Mouse (Mus musculus) testis, adult 2 months (tissue): ENCODE data around the gene Cbs. TPM values are rescaled to one million over a fixed set of nuclear protein-coding genes. Genes with fewer than 3 reads are reported as not detected.

Experiments
- H3K27ac ChIP-seq: fragments of 200-500 bp; 2 replicates; pipeline ENCODE4 v1.5.1; 2012; ENCODE audit warnings: low read depth, low read length; ENCODE audit not compliant: control insufficient read depth, insufficient read depth
- H3K27me3 ChIP-seq: fragments of 200-500 bp; 2 replicates; pipeline ENCODE4 v1.6.1; 2012; ENCODE audit warnings: mild to moderate bottlenecking, low read length, moderate library complexity; ENCODE audit not compliant: control insufficient read depth, insufficient read depth
- H3K36me3 ChIP-seq: fragments of 200-500 bp; 2 replicates; pipeline ENCODE4 v1.6.1; 2012; ENCODE audit warnings: mild to moderate bottlenecking, low read length; ENCODE audit not compliant: control insufficient read depth, insufficient read depth
- H3K4me1 ChIP-seq: fragments of 200-500 bp; 2 replicates; pipeline ENCODE4 v1.6.1; 2012; ENCODE audit warnings: low read length; ENCODE audit not compliant: control insufficient read depth, insufficient read depth
- H3K4me3 ChIP-seq: fragments of 200-500 bp; 2 replicates; pipeline ENCODE4 v1.5.1; 2012; ENCODE audit warnings: low read depth, mild to moderate bottlenecking, low read length, moderate library complexity, mixed read lengths; ENCODE audit not compliant: control insufficient read depth
- CTCF ChIP-seq: fragments of 200-500 bp; IDR thresholded peaks from 2 replicates; pipeline ENCODE4 v1.5.1; 2012; ENCODE audit warnings: low read depth, mild to moderate bottlenecking, inconsistent platforms, low read length, moderate library complexity; ENCODE audit not compliant: control insufficient read depth, insufficient read depth, insufficient replicate concordance
- POLR2A ChIP-seq: fragments of 200-500 bp; IDR thresholded peaks from 2 replicates; pipeline ENCODE4 v1.6.1; 2012; ENCODE audit warnings: low read depth, mild to moderate bottlenecking, inconsistent platforms, low read length, moderate library complexity; ENCODE audit not compliant: control insufficient read depth
- polyA plus RNA-seq: library from polyadenylated mRNA; depleted of rRNA; stranded (reverse); fragments of >200 nt; gene quantifications from 2 replicates; pipeline ENCODE4 v1.2.3, GENCODE M21; 2012

Cbs gene
- polyA plus RNA-seq, 1 experiment: 0.58 TPM

- TF ChIP-seq POLR2A: no peak
- TF ChIP-seq CTCF: no peak
- Histone ChIP-seq H3K36me3 (no peaks in the 10 kb centered on the region), H3K4me3 (no peak overlapping the region), H3K27me3 (no peaks in the 10 kb centered on the region), H3K27ac (no peak overlapping the region), H3K4me1 (no peaks in the 10 kb centered on the region; the same call in 1 of the 2 replicates)
Observed at GRCm38 (mm10) chr17:31642913-31643312, 5.9 kb upstream of the Cbs start.

- H3K27ac ChIP-seq: no peak overlapping the region
- no peak for TF ChIP-seq POLR2A
- no peak for TF ChIP-seq CTCF
- H3K27me3 ChIP-seq: peaks cover 1% of the 10 kb centered on the region; the same call in 1 of the 2 replicates
- H3K4me3 ChIP-seq: no peak overlapping the region
- H3K36me3 ChIP-seq: no peaks in the 10 kb centered on the region
- H3K4me1 ChIP-seq: peaks cover 5% of the 10 kb centered on the region; the same call in 1 of the 2 replicates
Observed at GRCm38 (mm10) chr17:31642331-31642730, 5.3 kb upstream of the Cbs start.

- H3K27me3 ChIP-seq: peaks cover 3% of the 10 kb centered on the region; the same call in 1 of the 2 replicates
- H3K4me1 ChIP-seq: peaks cover 18% of the 10 kb centered on the region
- H3K27ac ChIP-seq: no peak overlapping the region
- H3K4me3 ChIP-seq: no peak overlapping the region
- H3K36me3 ChIP-seq: no peaks in the 10 kb centered on the region
- TF ChIP-seq CTCF (no peak), POLR2A (no peak)
Observed at GRCm38 (mm10) chr17:31639651-31640050, 2.6 kb upstream of the Cbs start.

GRCm38 (mm10) chr17:31637866-31638570 is 980 bp upstream of the Cbs start:
- no peak overlapping the region for H3K27ac ChIP-seq
- no peak for TF ChIP-seq CTCF
- no peak for TF ChIP-seq POLR2A
- H3K4me3 ChIP-seq: no peak overlapping the region
- H3K36me3 ChIP-seq: no peaks in the 10 kb centered on the region
- peaks cover 18% of the 10 kb centered on the region for H3K4me1 ChIP-seq
- peaks cover 3% of the 10 kb centered on the region; the same call in 1 of the 2 replicates for H3K27me3 ChIP-seq

- Histone ChIP-seq H3K36me3 (no peaks in the 10 kb centered on the region), H3K27ac (no peak overlapping the region), H3K27me3 (peaks cover 3% of the 10 kb centered on the region; the same call in 1 of the 2 replicates), H3K4me3 (peak overlapping the region; percentile 68), H3K4me1 (peaks cover 18% of the 10 kb centered on the region)
- TF ChIP-seq POLR2A (no peak), CTCF (no peak)
Observed at GRCm38 (mm10) chr17:31636277-31636941, 629 bp downstream of the Cbs start.

- Histone ChIP-seq H3K27ac (no peak overlapping the region), H3K4me1 (peaks cover 18% of the 10 kb centered on the region), H3K27me3 (peaks cover 3% of the 10 kb centered on the region; the same call in 1 of the 2 replicates), H3K36me3 (no peaks in the 10 kb centered on the region), H3K4me3 (no peak overlapping the region)
- TF ChIP-seq POLR2A (no peak), CTCF (no peak)
Observed at GRCm38 (mm10) chr17:31635781-31636180, 1.3 kb downstream of the Cbs start.

- H3K36me3 ChIP-seq: no peaks in the 10 kb centered on the region
- H3K4me3 ChIP-seq: no peak overlapping the region
- peaks cover 18% of the 10 kb centered on the region for H3K4me1 ChIP-seq
- no peak overlapping the region for H3K27ac ChIP-seq
- peaks cover 3% of the 10 kb centered on the region; the same call in 1 of the 2 replicates for H3K27me3 ChIP-seq
- TF ChIP-seq POLR2A: no peak
- TF ChIP-seq CTCF: no peak
Observed at GRCm38 (mm10) chr17:31634896-31635295, 2.1 kb downstream of the Cbs start.
